Mouse (Mus musculus) cerebellum, adult 11 months (tissue): ENCODE data around the gene Hcfc1r1.
A peak's percentile ranks its signal among the peaks of the same experiment; 100 is the strongest.

Experiments
- DNase-seq: peaks from one replicate; pipeline ENCODE4 v3.0.0; 2022

Gene Hcfc1r1

DNA sequence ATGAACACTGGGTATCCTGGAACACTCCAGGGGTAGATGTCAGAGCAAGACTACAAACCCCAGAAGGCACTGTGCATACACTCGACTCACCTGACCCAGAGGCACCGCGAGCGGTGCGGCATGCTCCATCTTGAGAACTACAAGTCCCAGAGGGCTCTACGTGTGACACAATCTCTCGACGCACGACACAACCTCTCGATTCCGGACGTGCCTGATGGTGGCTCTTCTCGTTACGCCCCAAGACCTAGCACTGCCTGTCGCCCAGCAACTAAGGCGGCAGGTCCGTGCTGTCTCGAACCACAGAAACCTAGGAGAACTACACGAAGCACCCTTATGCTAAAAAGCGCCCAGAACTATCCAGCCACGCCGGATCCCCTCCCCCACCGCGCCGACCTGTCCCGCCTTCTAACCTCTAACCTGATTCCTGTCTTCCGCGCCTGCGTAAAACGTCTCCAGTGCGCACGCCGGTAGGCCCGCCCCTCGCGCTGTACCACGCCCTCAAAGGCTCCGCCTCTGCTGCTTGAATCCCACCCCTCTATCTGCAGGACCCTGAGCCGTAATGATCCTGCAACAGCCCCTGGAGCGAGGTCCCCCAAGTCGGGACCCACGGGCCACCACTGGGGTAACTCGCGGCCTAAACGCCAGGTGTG lies at the start of gene Hcfc1r1, which contains the start of gene Thoc6:
Gene Hcfc1r1, plus strand, starts transcription at position 173 of the 650 bp plus-strand sequence.
Gene Thoc6, minus strand, starts transcription at position 459 of the 650 bp plus-strand sequence.
- peak; percentile 95 for DNase-seq

DNA sequence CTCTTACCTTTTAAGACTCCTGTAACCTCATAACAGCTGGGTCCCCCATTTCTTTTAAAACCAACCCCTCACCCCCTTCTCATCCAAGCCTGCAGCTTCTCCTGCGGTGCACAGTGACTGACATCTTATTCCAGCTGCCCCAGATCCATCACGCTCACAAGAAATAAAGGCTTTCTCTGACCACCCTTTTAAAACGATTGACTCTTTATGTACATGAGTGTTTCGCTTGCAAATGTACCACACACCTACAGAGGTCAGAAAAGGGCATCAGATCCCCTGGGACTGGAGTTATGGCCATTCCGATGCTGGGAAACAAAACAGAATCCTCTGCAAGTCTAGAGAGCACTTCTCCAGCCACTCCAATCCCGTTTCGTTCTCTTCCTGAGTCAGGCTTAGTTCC lies 45.6 kb upstream of the Hcfc1r1 start:
- no peak for DNase-seq

DNA sequence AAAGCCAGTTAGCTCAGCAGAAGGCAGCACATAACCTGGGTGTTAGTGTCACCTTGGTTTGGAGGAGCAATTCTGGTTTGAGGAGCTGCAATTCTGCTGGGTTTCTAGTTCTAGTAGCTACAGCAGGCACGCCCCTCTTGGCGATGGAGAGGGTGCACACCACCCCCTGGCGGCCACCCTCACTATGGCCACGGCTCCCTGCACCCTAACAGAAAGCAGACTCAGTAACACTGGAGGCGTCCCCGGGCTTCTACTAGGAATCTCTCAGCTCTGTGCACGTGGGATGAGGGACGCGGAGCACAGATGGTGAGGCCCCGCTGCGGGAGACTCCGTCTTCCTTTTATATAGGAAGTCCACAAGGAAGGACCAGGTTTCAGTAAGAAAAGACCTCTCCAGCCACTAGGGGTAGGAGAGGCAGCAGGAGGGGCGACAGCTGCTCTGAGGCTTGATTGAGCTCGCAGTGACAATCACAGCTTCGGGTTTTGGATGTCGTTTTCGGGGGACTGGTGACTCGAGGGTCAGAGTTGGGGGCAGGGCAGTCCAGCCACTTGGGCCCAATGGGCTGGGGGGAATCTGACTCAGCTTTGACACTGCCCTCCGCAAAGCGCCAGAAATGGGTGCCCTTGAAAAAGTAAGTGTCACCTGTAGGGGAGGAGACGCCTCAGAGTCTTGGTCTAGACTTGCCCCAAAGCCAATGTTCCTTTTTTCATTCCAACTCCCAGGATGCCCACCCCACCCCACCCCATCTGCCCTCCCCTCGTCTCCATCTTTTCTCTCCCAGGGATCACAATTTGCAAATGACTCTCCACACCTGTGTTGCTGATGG lies 43.0 kb upstream of the Hcfc1r1 start:
- DNase-seq: peak; percentile 69

DNA sequence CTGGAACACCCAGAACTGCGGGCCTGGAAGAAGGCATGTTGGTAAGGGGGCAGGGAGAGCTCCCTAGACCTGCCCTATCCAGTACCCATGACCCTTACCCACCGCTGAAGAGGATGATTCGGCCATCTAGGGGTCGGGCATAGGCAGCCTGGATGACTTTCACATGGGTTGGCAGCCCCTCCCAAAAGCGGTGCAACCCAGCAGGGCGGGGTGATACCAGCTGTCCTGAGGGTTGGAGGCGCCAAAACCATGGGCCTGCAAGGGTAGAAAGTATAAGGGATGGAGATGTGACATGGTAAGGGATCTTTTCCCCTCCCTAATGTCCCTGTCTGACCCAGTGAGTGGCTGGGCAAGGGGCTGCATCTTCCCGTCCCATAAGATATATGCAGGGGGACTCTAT lies 42.2 kb upstream of the Hcfc1r1 start:
- no peak for DNase-seq

DNA sequence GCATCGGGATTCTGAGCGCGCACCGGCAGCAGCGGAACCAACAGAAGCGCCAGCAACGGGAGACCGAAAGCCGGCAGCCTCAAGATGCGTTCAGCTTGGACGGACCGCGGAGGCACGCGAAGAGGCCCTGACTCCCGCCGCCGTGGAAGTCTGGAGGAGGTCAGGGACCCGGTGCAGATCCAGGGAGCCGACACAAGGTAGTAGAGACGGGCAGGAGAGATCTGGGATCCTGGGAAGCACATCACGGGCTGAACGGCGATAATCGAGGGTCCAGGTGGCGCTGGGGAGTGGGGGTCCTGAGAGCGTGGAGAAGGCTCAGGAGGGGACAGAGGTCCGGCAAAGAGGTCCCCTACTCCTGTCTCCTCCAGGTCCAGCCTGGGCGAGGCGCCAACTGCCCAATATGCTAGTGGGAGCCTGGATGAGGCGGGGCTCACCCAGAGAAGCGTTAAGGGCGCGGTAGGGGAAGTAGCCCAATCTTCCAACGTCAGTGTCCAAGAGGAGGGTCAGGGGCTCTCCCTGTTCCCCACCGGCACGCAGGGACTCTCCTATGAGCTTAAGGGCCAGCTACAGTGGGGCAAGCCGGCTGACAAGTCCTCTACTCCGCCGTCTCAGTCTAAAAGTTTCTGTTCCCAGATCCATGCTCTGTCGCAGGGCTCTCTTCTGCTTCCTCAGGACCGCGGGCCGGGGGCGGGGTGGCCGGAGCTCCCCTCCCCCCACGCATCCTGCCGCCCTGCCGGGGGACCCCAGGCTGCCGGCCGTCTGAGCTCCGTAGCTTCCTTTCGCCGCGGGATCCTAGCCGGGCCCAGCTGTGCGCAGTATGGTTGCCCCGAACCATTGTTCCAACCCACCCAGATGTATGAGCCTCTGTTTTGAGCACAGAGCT lies 28.5 kb upstream of the Hcfc1r1 start, which contains the start of gene Mmp25:
Gene Mmp25, minus strand, starts transcription at position 665 of the 883 bp plus-strand sequence.
- no peak for DNase-seq

DNA sequence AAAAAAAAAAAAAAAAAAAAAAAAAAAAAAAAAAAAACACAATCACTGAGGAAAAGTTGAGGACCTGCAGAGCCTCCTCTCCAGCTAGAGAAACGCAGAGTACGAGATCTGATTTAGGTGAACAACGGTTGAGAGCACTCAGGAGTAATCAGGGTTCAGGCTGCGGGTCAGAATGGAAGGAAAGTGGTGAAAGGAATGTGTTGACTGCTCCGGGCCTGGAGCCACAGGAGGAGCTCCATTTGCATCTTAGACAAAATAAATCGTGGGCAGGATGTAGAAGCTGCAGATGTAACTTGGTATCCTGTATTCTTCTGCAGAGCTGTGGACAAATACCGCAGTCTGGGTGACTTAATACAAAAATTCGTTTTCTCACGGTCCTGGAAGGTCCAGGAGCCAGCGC lies 27.5 kb upstream of the Hcfc1r1 start:
- no peak for DNase-seq

DNA sequence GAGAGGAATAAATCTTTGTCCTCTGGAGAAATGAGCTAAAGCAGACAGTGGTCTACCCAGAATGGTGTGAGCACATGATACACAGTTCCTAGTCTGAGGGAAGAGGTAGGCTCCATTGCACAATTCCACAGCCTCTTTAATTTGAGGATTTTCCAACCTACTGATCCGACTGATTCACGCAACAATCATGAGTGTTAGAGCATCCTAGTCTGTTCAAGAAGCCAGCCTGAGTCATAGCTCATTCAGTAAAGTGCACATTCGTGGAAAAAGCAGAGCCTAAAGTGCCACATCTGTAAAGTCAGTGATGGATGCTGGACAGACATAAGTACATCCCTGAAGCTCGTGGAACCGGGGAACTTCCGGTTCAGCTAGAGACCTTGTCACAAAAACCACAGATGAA lies 22.0 kb upstream of the Hcfc1r1 start:
- DNase-seq: no peak

DNA sequence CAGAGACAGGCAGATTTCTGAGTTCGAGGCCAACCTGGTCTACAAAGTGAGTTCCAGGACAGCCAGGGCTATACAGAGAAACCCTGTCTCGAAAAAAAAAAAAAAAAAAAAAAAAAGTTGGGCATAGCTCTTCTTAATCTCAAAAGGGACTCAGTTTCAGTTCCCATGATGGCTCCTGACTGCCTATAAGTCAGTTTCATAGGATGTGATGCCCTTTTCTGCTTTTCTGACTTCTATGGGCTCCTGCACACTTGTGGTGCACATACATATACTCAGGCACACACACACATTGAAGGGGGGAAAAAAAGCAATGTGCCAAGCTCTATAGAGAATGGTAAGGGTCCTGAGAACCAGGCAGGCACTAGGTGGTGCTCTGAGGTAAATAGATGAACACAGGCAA lies 20.1 kb upstream of the Hcfc1r1 start:
- DNase-seq: no peak

DNA sequence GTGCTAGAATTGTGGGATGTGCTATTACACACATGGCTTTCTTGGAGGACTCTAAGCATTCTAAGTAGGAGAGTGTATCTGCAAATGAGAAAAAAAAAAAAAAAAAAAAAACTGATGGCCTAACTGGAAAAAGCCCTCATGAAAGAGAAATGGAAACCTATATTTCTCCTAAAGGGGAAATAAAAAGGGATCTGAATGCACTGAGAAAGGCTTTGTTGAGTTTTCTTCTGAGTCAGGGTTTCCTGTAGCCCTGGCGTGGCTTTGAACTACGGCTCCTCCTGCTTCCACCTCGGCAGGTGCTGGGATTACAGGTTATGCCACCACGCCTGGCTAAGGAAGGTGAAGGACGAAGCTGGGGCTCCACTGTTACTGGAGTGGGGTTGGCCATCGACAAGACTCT lies 19.4 kb upstream of the Hcfc1r1 start:
- DNase-seq: no peak

DNA sequence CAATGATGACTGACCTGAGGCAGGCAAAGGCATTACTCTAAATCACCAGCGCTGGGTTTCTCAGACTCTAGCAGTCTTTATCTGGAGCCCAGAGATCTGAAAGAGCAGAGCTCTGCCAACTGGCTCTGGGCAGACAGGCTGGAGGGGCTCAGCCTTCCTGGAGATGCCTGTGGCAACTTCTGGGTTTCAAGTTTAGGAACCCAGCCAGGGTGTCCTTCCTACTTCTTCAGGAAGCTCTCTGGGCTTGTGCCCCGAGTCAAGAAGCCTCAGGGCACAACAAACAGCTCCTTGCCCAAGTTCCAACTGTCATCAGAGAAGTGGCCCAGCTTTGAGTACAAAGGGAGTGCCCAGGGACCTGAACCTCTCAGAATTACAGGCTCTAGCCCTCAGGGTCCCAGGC lies 19.0 kb upstream of the Hcfc1r1 start:
- no peak for DNase-seq

DNA sequence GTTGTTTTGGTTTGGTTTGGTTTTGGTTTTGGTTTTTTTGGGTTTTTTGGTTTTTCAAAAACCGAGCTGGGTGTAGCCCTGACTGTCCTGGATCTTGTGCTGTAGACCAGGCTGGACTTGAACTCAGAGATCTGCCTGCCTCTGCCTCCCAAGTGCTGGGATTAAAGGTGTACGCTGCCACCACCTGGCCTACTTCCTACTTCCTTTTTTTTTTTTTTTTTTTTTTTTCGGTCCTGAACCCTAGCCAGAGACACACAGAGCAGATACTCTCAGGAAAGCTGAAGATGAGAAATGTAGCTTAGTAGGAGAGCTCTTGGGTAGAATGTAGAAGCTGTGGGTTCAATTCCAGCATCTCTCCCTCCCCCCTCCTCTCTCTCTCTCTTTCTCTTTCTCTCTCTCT lies 14.9 kb upstream of the Hcfc1r1 start:
- DNase-seq: no peak

DNA sequence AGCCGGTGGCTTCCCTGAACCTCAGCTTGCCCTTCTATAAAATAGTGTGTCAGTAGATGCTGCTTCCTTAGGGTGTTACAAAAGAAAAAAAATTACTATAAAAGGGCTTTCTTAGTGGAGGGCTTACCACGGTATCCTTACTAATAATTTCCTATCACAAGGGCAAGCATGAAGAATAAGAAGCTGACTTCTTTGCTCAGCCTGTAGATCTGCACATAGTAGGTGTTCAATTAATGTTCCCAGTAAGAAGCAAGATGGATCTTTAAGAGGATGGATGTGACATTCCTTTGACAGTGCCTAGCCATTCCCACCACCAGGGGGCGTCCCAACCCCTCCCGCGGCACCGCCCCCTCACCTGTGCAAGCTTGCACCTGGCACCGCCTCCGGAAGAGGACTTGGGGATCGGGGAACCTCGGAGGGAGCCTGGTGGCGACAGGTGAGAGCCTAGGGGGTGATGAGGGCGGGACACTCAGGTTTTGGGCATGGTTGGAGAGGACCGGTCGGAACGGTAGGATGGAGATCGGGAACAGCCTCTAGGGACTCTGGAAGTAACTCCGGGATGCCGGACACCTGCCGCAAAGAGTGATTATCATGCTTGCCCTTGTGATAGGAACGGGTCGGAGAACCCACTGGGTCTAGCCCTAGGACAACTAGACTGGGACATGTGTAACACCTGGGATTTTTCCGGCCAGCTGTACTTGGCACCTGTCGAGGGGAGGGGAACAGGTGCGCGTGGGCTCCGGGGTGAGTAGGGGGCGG lies 13.1 kb upstream of the Hcfc1r1 start, which contains the start of gene Bicdl2:
Gene Bicdl2, plus strand, starts transcription at position 390 of the 759 bp plus-strand sequence.
- DNase-seq: no peak

DNA sequence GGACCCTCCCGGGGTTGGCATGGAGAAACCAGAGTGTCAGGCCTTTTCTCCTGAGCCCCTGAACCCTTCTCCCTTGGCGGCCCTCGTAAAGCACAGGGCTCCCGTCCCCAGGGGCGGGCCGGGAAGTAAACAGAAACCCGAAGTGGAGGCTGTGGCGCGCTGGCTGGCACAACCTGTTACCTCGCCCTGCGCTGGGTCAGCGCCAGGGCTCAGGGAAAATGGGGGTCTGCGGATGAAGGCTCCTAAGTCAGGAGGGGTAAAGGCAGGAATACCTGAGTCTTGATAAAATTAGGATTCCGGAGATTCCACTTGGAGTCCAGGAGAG lies 12.6 kb upstream of the Hcfc1r1 start:
- no peak for DNase-seq

DNA sequence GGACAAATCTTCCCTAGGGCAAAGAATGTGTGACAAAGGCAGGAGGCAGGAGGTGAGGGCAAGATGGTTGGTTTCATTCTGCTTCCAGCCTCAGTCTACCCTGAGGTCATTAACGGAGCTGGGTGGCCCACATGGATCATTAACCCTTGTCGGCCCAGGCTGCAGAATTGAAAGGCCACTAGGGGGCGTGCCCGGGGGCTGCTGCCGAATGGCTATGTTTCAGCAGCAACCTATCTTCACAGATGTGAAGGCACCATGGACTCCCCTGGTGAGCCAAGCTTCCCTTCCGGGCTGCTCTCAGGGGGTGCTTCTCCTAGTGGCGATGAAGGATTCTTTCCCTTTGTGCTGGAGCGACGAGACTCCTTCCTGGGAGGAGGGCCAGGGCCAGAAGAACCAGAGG lies 11.9 kb upstream of the Hcfc1r1 start:
- no peak for DNase-seq

DNA sequence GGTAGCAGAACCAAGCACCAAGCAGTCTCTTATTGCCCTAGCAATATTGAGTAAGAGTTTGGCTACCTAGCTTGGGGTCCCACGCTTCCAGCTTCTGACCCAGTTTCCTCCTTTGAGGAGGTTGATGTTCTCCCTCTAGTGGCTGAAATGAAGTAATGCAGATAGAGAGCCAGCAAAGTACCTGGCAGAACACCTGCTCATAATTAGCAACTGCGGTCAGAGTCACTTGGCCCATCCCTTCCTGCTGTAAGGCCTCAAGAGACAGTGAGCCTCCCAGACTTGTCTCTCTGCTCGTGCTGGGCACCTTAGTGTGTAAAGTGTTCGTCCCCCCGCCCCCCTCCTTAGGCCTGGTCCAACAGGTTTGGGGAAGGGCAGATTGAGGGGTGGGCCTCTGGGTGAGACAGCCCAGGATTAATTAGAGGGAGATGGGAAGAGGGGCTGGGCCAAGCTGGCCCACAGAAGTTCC lies 8.8 kb upstream of the Hcfc1r1 start:
- DNase-seq: no peak

DNA sequence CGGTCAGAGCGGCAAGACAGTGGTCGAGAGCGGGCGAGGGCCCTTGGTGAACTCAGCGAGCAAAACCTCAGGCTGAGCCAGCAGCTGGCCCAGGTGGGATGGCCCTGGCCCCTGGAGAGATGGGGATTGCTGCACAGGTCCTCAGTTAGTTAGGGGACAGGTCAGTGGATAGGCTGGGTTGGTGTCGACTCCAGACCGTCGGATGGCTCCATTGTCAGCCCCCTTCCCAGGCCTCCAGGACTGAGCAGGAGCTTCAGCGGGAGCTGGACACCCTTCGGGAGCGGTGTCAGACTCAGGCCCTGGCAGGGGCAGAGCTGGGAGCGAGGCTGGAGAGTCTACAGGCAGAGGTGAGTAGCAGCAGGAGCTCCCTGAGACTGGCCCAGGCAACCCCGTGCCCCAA lies 7.9 kb upstream of the Hcfc1r1 start:
- no peak for DNase-seq

DNA sequence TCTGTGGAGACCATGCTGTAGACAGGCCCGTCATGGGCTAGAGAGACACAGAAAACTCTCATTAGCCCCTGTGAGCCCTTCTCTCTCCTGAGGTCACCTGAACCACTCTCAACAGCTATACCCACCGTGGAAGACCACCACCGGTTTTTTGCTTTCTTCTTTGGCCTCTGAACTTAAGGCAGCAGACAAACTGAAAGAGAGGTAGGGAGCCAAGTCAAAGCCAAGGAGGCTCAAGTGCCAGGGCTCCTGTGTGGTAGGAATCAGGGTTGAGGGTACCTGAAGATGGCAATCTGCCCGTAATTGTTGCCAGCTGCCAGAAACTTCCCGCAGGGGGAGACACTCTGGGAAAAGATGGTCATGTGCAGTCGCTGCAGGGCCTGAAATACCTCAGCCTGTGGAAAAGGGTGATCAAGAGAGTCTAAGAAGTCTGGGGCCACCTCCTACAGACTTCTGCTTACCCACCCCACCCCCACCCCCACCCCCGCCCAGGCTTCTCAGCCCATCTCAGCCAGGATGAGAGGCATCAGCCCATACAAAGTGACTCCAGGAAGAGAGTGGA lies 2.8 kb upstream of the Hcfc1r1 start:
- DNase-seq: no peak

DNA sequence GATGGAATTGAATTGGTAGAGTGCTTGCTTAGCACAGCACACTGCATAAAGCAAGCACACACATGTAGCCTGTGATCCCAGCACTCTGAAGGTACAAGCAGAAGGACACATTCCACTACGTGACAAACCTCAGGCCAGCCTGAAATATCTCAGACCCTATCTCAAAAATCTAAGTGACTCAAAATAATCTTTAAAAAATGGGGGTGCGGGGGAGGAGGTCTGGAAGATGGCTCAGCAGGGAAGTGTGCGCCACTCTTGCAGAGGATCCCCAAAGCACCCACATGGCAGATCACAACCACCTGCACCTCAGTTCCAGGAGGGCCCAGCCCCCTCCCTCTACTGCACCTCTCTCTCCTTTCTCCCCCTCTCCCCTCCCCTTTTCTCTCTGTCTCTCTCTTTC lies 1.9 kb upstream of the Hcfc1r1 start:
- DNase-seq: no peak

DNA sequence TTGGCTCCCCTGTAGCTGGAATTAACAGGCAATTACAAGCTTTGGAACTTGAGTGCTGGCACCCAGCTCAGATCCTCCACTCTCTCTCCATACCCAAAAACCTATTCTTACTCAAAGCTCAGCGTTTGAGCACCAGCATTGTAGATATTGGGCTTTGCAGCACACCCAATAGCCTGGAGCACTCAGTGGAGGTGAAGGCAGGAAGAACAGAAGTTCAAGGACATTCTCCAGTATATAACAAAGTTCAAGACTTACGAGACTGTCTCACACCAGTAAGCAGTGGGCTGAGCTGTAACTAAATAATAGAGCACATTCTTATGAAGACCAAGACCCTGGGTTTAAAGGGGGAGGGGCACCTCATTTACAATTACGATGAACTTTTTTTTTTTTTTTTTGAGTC lies 635 bp upstream of the Hcfc1r1 start:
- no peak for DNase-seq

DNA sequence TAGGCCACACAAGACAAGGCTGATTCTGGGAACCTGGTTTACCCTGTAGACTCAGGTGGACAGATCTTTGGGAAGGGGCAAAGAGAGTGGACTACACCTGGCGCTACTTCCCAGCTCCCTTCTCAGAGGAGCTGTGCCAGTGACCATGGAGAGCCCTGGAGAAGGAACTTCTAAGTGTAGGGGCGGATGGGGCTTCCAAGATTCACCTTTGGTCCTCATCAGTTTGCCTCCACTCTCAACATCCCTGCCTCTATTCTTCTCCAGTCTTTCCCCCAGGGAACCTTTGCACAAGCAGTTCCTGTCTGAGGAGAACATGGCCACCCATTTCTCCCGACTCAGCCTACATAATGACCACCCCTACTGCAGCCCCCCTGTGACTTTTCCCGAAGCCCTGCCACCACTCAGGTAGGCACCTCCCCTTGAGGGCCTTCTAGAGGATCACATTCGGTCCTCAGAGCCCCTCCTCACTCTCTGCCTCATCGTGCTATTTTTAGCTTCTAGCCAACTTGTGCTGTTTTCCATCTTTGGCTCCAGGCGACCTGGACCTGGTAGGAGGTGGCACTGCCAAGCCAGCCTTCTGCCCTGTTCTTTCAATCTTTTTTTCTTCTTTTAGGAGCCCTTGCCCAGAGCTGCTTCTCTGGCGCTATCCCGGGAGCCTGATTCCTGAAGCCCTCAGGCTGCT lies 1.0 kb downstream of the Hcfc1r1 start:
- DNase-seq: peak; percentile 59

DNA sequence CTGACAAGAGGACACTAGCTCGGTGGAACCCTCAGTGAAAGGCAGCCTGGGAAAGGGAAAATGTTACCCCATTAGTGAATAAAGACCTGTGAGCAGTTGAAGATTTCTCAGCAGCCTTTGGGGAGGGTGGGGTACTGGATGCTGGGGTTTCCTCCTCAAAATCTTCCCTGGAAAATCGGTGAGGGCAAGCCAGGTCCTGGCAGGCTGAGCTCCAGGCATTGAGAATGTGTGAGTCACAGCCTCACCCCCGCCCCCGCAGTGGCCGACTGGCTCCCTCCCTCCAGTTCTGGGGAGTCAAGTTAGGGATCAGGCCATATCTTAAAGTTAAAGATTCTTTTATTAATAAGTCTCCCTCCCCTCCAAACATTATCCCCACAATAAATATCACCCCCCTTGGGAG lies 1.7 kb downstream of the Hcfc1r1 start:
- peak; percentile 53 for DNase-seq
